Mouse (Mus musculus) lung, postnatal 4 days (tissue): ENCODE results near the gene Tnfrsf13b.
"Not testable (repeated sequence)": the region's sequence is repeated elsewhere in the genome, so short reads cannot be mapped to it uniquely, and the experiment has no call there.

Experiments
- DNase-seq, 2 experiments: peaks; one replicate each; pipeline ENCODE4 v3.0.0; 2021

Gene Tnfrsf13b

GRCm38 (mm10) chr11:61127421-61128055 lies 983 bp downstream of the Tnfrsf13b start:
- no peak for DNase-seq

GRCm38 (mm10) chr11:61129305-61129704 lies 2.8 kb downstream of the Tnfrsf13b start:
- no peak for DNase-seq

- not testable (repeated sequence) for DNase-seq
These were observed 4.1 kb downstream of the Tnfrsf13b start for GRCm38 (mm10) chr11:61130646-61131045.

GRCm38 (mm10) chr11:61132943-61133342 lies 6.4 kb downstream of the Tnfrsf13b start:
- DNase-seq = no peak

- no peak for DNase-seq
These were observed 15.1 kb downstream of the Tnfrsf13b start for GRCm38 (mm10) chr11:61141693-61142092.

GRCm38 (mm10) chr11:61142262-61142661 lies 15.7 kb downstream of the Tnfrsf13b start:
- peak in 1 of 2 experiments; percentile 27 for DNase-seq

- peak; percentile 27 to 57 for DNase-seq
These were observed 16.5 kb downstream of the Tnfrsf13b start for GRCm38 (mm10) chr11:61142941-61143530.

- peak in 1 of 2 experiments; percentile 32 for DNase-seq
These were observed 17.3 kb downstream of the Tnfrsf13b start for GRCm38 (mm10) chr11:61143564-61144469.

- DNase-seq = no peak
These were observed 19.0 kb downstream of the Tnfrsf13b start for GRCm38 (mm10) chr11:61145551-61145950.

GRCm38 (mm10) chr11:61146645-61147299 lies 20.2 kb downstream of the Tnfrsf13b start:
- DNase-seq = peak in 1 of 2 experiments; percentile 56

GRCm38 (mm10) chr11:61147300-61147683 lies 20.7 kb downstream of the Tnfrsf13b start:
- peak in 1 of 2 experiments; percentile 50 for DNase-seq

- no peak for DNase-seq
These were observed 23.9 kb downstream of the Tnfrsf13b start for GRCm38 (mm10) chr11:61150233-61151001.

GRCm38 (mm10) chr11:61155727-61156126 lies 29.2 kb downstream of the Tnfrsf13b start:
- peak in 1 of 2 experiments; percentile 52 for DNase-seq

- no peak for DNase-seq
These were observed 31.6 kb downstream of the Tnfrsf13b start for GRCm38 (mm10) chr11:61158141-61158540.

GRCm38 (mm10) chr11:61159796-61160732 lies 33.5 kb downstream of the Tnfrsf13b start:
- no peak for DNase-seq

- no peak for DNase-seq
These were observed 34.6 kb downstream of the Tnfrsf13b start for GRCm38 (mm10) chr11:61161121-61161520.

GRCm38 (mm10) chr11:61162776-61163175 lies 36.2 kb downstream of the Tnfrsf13b start:
- DNase-seq = no peak

- DNase-seq = no peak
These were observed 36.8 kb downstream of the Tnfrsf13b start for GRCm38 (mm10) chr11:61163341-61163740.

GRCm38 (mm10) chr11:61164366-61164765 lies 37.8 kb downstream of the Tnfrsf13b start:
- no peak for DNase-seq

- DNase-seq = no peak
These were observed 38.3 kb downstream of the Tnfrsf13b start for GRCm38 (mm10) chr11:61164881-61165280.

GRCm38 (mm10) chr11:61170184-61170583 lies 43.6 kb downstream of the Tnfrsf13b start:
- no peak for DNase-seq
